ENCODE assay signal across 15 mouse cellular contexts in the genomic region with DNA sequence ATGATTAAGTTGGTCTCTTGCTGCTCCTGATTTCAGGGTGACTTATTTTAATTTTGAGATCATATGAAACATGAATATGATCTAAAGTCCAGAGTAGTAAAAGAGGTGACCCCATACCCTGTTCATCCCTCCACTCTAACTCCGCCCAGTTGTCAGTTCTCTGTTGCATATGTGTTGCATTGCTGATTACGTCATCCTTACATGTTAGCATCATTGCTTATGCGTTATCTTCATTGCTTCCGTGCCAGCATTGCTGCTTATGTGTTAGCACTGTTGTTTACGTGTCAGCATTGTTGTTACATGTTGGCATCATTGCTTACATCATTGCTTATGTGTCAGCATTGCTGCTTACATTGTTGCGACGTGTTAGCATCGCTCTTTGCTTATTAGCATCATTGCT. TPM values are rescaled to one million over a fixed set of nuclear protein-coding genes. Genes with fewer than 3 reads are reported as not detected.
A peak's percentile ranks its signal among the peaks of the same experiment; 100 is the strongest.
DNase-seq lines count a peak whose midpoint lies in the region; ATAC-seq and TF ChIP-seq lines count a peak whose summit lies in the region.
"Had no signal": no experiment of that assay in that cellular context is flagged by ENCODE, and none has a peak within 500 bp of the region (broad histone marks: within the 10 kb centered on the region; RNA-seq: fewer than 3 reads in every experiment).

No protein-coding gene starts in this region.

- WGBS in kidney, adult 2 months = 92% methylated on average over 8 of the region's 8 CpGs
- 84% methylated on average over 8 of the region's 8 CpGs for WGBS in midbrain, postnatal 0 days
- WGBS in midbrain, embryonic 13.5 days = 88% methylated on average over 8 of the region's 8 CpGs

- no peak overlapping the region for H3K9ac ChIP-seq in midbrain, postnatal 0 days (replicated peaks; ENCODE audit: low read length, poor library complexity, severe bottlenecking)
- no peak overlapping the region for H3K9ac ChIP-seq in midbrain, embryonic 13.5 days (replicated peaks)
- H3K9ac ChIP-seq: intestine, embryonic 15.5 days had no signal

- no peaks in the 10 kb centered on the region for H3K36me3 ChIP-seq in kidney, adult 2 months (ENCODE audit: control insufficient read depth, insufficient read depth, low read length)
- H3K36me3 ChIP-seq in midbrain, postnatal 0 days (ENCODE audit: insufficient read depth, low read length) = no peaks in the 10 kb centered on the region
- H3K36me3 ChIP-seq in midbrain, embryonic 13.5 days = no peaks in the 10 kb centered on the region
- H3K36me3 ChIP-seq in megakaryocyte, embryonic 14.5 days (replicated peaks; ENCODE audit: low read length) = peaks cover 3% of the 10 kb centered on the region
- H3K36me3 ChIP-seq: intestine, embryonic 15.5 days; limb, embryonic 12.5 days had no signal

- intact Hi-C loops in gastrocnemius, adult 2 months (cut with DNase I) = no loop called here
- intact Hi-C loops in gastrocnemius, postnatal 14 days (cut with DNase I; ENCODE audit: low total_unique reads) = no loop called here

- H3K4me1 ChIP-seq in kidney, adult 2 months (ENCODE audit: control insufficient read depth, insufficient read depth, low read length) = peaks cover 65% of the 10 kb centered on the region
- peaks cover 8% of the 10 kb centered on the region; the same call in 1 of the 2 replicates for H3K4me1 ChIP-seq in midbrain, postnatal 0 days (ENCODE audit: insufficient read depth, low read length)
- H3K4me1 ChIP-seq in midbrain, embryonic 13.5 days (replicated peaks) = peaks cover 56% of the 10 kb centered on the region
- H3K4me1 ChIP-seq in megakaryocyte, embryonic 14.5 days = peaks cover 53% of the 10 kb centered on the region

- no peak overlapping the region for H3K4me3 ChIP-seq in gastrocnemius, adult 2 months
- no peak overlapping the region for H3K4me3 ChIP-seq in kidney, adult 2 months (ENCODE audit: insufficient read depth, low read depth, low read length)
- H3K4me3 ChIP-seq in midbrain, postnatal 0 days (ENCODE audit: low read depth, low read length) = no peak overlapping the region
- H3K4me3 ChIP-seq in midbrain, embryonic 13.5 days (replicated peaks) = no peak overlapping the region
- H3K4me3 ChIP-seq in megakaryocyte, embryonic 14.5 days (replicated peaks) = peak overlapping the region; percentile 40
- H3K4me3 ChIP-seq: intestine, embryonic 15.5 days; limb, embryonic 12.5 days had no signal

- TF ChIP-seq POLR2A in kidney, adult 2 months (IDR thresholded peaks at IDR 0.05; ENCODE audit: low read depth, low read length) = no peak

- no peaks in the 10 kb centered on the region for H3K9me3 ChIP-seq in midbrain, postnatal 0 days (ENCODE audit: low read length)
- H3K9me3 ChIP-seq in midbrain, embryonic 13.5 days = no peaks in the 10 kb centered on the region
- H3K9me3 ChIP-seq in megakaryocyte, embryonic 14.5 days = no peaks in the 10 kb centered on the region
- H3K9me3 ChIP-seq: intestine, embryonic 15.5 days; limb, embryonic 12.5 days had no signal

- no peak for TF ChIP-seq CTCF in gastrocnemius, adult 2 months (IDR thresholded peaks at IDR 0.05)
- no peak for TF ChIP-seq CTCF in kidney, adult 2 months (conservative IDR thresholded peaks at IDR 0.05; ENCODE audit: insufficient read depth, insufficient read length, low read depth, low read length)
- TF ChIP-seq CTCF in midbrain, postnatal 0 days (IDR thresholded peaks at IDR 0.05) = no peak

- no peaks in the 10 kb centered on the region for H3K27me3 ChIP-seq in kidney, adult 2 months (replicated peaks; ENCODE audit: control insufficient read depth, insufficient read depth, low read length)
- no peaks in the 10 kb centered on the region for H3K27me3 ChIP-seq in midbrain, postnatal 0 days (ENCODE audit: insufficient read depth, low read length)
- H3K27me3 ChIP-seq in midbrain, embryonic 13.5 days = no peaks in the 10 kb centered on the region
- H3K27me3 ChIP-seq in megakaryocyte, embryonic 14.5 days (replicated peaks) = peaks cover 4% of the 10 kb centered on the region
- H3K27me3 ChIP-seq: intestine, embryonic 15.5 days; limb, embryonic 12.5 days had no signal

- H3K4me2 ChIP-seq in midbrain, postnatal 0 days (ENCODE audit: low read depth, low read length, poor library complexity, severe bottlenecking) = no peak overlapping the region
- H3K4me2 ChIP-seq in midbrain, embryonic 13.5 days (replicated peaks) = no peak overlapping the region

- DNase-seq in gastrocnemius, adult 2 months = no peak
- no peak for DNase-seq in gastrocnemius, postnatal 14 days
- DNase-seq in kidney, adult 2 months = no peak
- DNase-seq in kidney, adult 8-10 months = no peak
- DNase-seq in midbrain, postnatal 0 days (ENCODE audit: low spot score) = no peak
- no peak for DNase-seq in urinary bladder, postnatal 25 days (ENCODE audit: low spot score)
- DNase-seq: adrenal gland, postnatal 25 days; B cell, adult 2 months; cerebellum, postnatal 10 days; lung, postnatal 14 days; right cerebral cortex, postnatal 14 days had no signal

- ATAC-seq in midbrain, postnatal 0 days (ENCODE audit: low FRiP score) = no peak
- ATAC-seq in midbrain, embryonic 13.5 days = no peak

- peak overlapping the region; percentile 88 for H3K27ac ChIP-seq in gastrocnemius, adult 2 months
- 0 out of 2 replicates have a peak overlapping the region, but pooled peaks have one; percentile 30 for H3K27ac ChIP-seq in kidney, adult 2 months (ENCODE audit: insufficient read depth, low read depth, low read length)
- peak overlapping the region; percentile 68; the same call in 1 of the 2 replicates for H3K27ac ChIP-seq in midbrain, postnatal 0 days (ENCODE audit: low read depth, low read length)
- H3K27ac ChIP-seq in midbrain, embryonic 13.5 days = no peak overlapping the region

RNA-seq across cellular contexts. Expression of gene Trak1, which starts 51.8 kb away (rescaled TPM):
- 100 to 1,000 TPM; 156 to 204 TPM for total RNA-seq in gastrocnemius, adult 2 months (2021)
- total RNA-seq in gastrocnemius, postnatal 14 days (2021) = 100 to 1,000 TPM; 167 to 178 TPM
- polyA plus RNA-seq in kidney, adult 2 months (2012; rRNA removed) = 65.1 and 65.2 TPM in 2 replicates
- 107 and 154 TPM in 2 replicates for total RNA-seq in midbrain, postnatal 0 days (2014; rRNA removed)
- polyA plus RNA-seq in midbrain, postnatal 0 days (2015; fragmentation: Nextera tagmentation; extraction: Ambion mirVana) = 58.7 and 61.6 TPM in 2 replicates
- 41.1 and 44.8 TPM in 2 replicates for polyA plus RNA-seq in midbrain, embryonic 13.5 days (2015; fragmentation: Nextera tagmentation; extraction: Ambion mirVana)
- polyA plus RNA-seq in megakaryocyte, embryonic 14.5 days (2012; ENCODE audit: insufficient read depth, low replicate concordance) = 5.1 and 9.7 TPM in 2 replicates
